Mouse (Mus musculus): ENCODE measurements around the gene Ccdc33. TPM values are rescaled to one million over a fixed set of nuclear protein-coding genes. Genes with fewer than 3 reads are reported as not detected.

The Ccdc33 gene
- total and polyA plus RNA-seq, 3 experiments = 0.05 TPM; not detected in 2

DNA sequence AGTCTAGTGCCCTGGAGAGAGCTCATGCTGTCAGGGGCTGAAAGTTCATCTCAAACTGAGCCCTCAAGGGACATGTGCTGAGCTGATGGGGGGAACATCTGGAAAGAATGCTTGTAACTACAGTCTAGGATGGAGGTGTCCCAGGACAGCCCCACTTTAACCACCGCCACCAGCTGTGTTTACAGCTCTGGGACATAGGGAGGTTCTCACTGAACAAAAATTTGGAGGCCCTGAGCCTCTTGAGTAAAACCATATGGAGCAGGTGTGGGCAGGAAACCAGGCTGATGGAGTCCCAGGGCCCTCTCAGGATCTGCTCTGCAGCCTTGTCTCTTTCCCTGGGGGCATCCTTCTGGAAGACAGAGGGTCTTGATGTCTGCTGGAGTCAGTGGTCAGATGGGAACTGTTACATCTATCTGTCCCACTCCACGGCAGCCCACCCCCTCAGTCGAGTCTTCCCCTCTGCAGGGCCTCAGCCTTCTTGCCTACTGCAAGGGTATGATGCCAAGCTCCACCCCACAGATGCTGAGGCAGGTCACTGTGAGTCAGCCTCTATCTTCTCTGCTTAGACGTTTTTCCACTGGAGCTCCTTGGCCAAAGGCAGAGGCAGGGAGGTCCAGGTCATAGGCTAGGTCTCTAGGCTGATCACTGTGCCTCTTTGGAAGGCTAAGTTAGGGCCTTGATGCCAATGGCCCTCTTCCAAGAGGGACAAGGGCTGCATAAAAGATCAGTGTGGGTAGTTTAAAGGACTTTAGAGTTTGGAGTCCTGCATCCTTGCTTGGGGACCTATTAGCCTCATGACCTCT, 26.8 kb downstream of the Ccdc33 start:
- no peak for DNase-seq (ENCODE audit: low spot score)
- H3K4me1 ChIP-seq (ENCODE audit: insufficient read depth, low read depth, low read length) = no peaks in the 10 kb centered on the region
- no peaks in the 10 kb centered on the region for H3K9me3 ChIP-seq (replicated peaks)
- H3K27me3 ChIP-seq (ENCODE audit: insufficient read depth, low read length) = peaks cover 3% of the 10 kb centered on the region; the same call in 1 of the 2 replicates
- H3K36me3 ChIP-seq (replicated peaks) = no peaks in the 10 kb centered on the region
- ATAC-seq (ENCODE audit: extremely low read depth, insufficient number of reproducible peaks, low FRiP score, poor library complexity, severe bottlenecking) = no peak
- H3K4me3 ChIP-seq (ENCODE audit: low read depth, low read length) = no peak overlapping the region
- no peak for TF ChIP-seq GATA2 (IDR thresholded peaks at IDR 0.05; ENCODE audit: borderline replicate concordance, low read depth, low read length)
- TF ChIP-seq GATA1 (IDR thresholded peaks at IDR 0.05; ENCODE audit: borderline replicate concordance, low read length) = no peak
- TF ChIP-seq CTCF (IDR thresholded peaks at IDR 0.05; ENCODE audit: low read depth, low read length) = no peak
- no peak for TF ChIP-seq TAL1 (conservative IDR thresholded peaks at IDR 0.05; ENCODE audit: low read depth, low read length)
- no peak for TF ChIP-seq POLR2AphosphoS5 (IDR thresholded peaks at IDR 0.05; ENCODE audit: insufficient replicate concordance, low read depth, low read length)

DNA sequence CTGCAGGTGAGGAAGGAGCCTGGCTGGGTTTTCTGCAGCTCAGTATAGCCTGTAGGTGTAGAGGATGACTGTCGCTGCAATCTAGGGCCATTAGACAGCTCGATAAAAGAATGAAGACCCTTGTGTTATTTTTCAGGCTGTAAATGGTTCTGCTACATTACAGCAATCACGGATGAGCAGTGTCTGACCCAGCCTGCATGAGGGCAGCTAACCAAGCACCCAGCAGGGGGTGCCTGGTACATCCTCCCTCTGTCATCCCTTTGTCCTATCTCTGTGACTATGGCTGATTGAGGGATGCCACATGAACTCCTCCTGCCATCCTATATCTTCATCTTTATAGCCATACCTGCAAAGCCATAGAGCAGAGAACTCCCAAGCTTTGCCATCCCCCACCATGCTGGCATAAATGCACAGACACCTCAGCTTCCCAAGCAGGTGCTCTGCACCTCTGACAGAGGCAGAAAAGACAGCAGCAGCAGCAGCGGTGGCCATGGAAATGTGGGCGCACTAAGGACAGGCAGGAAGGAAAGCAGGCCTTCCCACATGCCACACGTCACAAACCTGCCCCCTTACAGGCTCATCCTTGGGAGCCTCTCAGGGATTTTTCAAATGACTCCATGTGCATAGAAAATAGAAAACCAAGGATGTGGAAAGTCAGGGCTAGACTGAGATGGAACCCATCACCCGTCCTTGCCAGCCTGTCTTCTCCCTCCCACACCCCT, 31.2 kb downstream of the Ccdc33 start:
- Histone ChIP-seq H3K9me3 (replicated peaks) (no peaks in the 10 kb centered on the region), H3K36me3 (replicated peaks) (no peaks in the 10 kb centered on the region), H3K4me3 (ENCODE audit: low read depth, low read length) (no peak overlapping the region), H3K27me3 (ENCODE audit: insufficient read depth, low read length) (peaks cover 11% of the 10 kb centered on the region), H3K4me1 (ENCODE audit: insufficient read depth, low read depth, low read length) (no peaks in the 10 kb centered on the region)
- no peak for ATAC-seq (ENCODE audit: extremely low read depth, insufficient number of reproducible peaks, low FRiP score, poor library complexity, severe bottlenecking)
- no peak for TF ChIP-seq TAL1 (conservative IDR thresholded peaks at IDR 0.05; ENCODE audit: low read depth, low read length)
- no peak for TF ChIP-seq GATA1 (IDR thresholded peaks at IDR 0.05; ENCODE audit: borderline replicate concordance, low read length)
- no peak for TF ChIP-seq POLR2AphosphoS5 (IDR thresholded peaks at IDR 0.05; ENCODE audit: insufficient replicate concordance, low read depth, low read length)
- TF ChIP-seq CTCF (IDR thresholded peaks at IDR 0.05; ENCODE audit: low read depth, low read length) = no peak
- TF ChIP-seq GATA2 (IDR thresholded peaks at IDR 0.05; ENCODE audit: borderline replicate concordance, low read depth, low read length) = no peak
- DNase-seq (ENCODE audit: low spot score) = no peak

- DNase-seq (ENCODE audit: low spot score) (no peak), ATAC-seq (ENCODE audit: extremely low read depth, insufficient number of reproducible peaks, low FRiP score, poor library complexity, severe bottlenecking) (no peak)
- H3K9me3 ChIP-seq (replicated peaks) = no peaks in the 10 kb centered on the region
- H3K4me1 ChIP-seq (ENCODE audit: insufficient read depth, low read depth, low read length) = no peaks in the 10 kb centered on the region
- TF ChIP-seq GATA1 (IDR thresholded peaks at IDR 0.05; ENCODE audit: borderline replicate concordance, low read length) (no peak), CTCF (IDR thresholded peaks at IDR 0.05; ENCODE audit: low read depth, low read length) (no peak), TAL1 (conservative IDR thresholded peaks at IDR 0.05; ENCODE audit: low read depth, low read length) (no peak), POLR2AphosphoS5 (IDR thresholded peaks at IDR 0.05; ENCODE audit: insufficient replicate concordance, low read depth, low read length) (no peak), GATA2 (IDR thresholded peaks at IDR 0.05; ENCODE audit: borderline replicate concordance, low read depth, low read length) (no peak)
- H3K4me3 ChIP-seq (ENCODE audit: low read depth, low read length) = no peak overlapping the region
- H3K36me3 ChIP-seq (replicated peaks) = no peaks in the 10 kb centered on the region
- peaks cover 11% of the 10 kb centered on the region for H3K27me3 ChIP-seq (ENCODE audit: insufficient read depth, low read length)
Measured at GRCm38 (mm10) chr9:58086861-58087260, 31.8 kb downstream of the Ccdc33 start.

DNA sequence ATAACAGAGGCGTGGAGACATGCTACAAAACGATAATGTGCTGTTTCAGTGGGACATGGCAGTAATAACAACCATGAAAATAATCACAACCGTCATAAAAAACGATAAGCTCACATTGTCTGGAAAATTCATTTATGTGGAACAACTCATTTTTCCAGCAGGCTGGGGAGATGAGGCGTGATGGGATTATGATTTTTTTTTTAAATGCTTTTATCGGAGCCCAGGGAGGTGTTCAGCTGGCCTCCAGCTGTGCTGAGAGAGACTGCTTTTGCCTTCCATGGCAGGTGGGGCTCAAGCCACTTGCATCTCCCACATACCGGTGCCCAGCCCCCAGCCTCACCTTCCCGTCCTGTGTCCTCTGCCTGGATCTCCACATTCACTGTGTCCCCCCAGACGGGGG, 32.4 kb downstream of the Ccdc33 start:
- no peaks in the 10 kb centered on the region for H3K4me1 ChIP-seq (ENCODE audit: insufficient read depth, low read depth, low read length)
- H3K4me3 ChIP-seq (ENCODE audit: low read depth, low read length) = no peak overlapping the region
- no peaks in the 10 kb centered on the region for H3K36me3 ChIP-seq (replicated peaks)
- no peaks in the 10 kb centered on the region for H3K9me3 ChIP-seq (replicated peaks)
- TF ChIP-seq GATA2 (IDR thresholded peaks at IDR 0.05; ENCODE audit: borderline replicate concordance, low read depth, low read length) (no peak), TAL1 (conservative IDR thresholded peaks at IDR 0.05; ENCODE audit: low read depth, low read length) (no peak), POLR2AphosphoS5 (IDR thresholded peaks at IDR 0.05; ENCODE audit: insufficient replicate concordance, low read depth, low read length) (no peak), GATA1 (IDR thresholded peaks at IDR 0.05; ENCODE audit: borderline replicate concordance, low read length) (no peak), CTCF (IDR thresholded peaks at IDR 0.05; ENCODE audit: low read depth, low read length) (no peak)
- ATAC-seq (ENCODE audit: extremely low read depth, insufficient number of reproducible peaks, low FRiP score, poor library complexity, severe bottlenecking) (no peak), DNase-seq (ENCODE audit: low spot score) (no peak)
- H3K27me3 ChIP-seq (ENCODE audit: insufficient read depth, low read length) = peaks cover 11% of the 10 kb centered on the region

- Histone ChIP-seq H3K4me1 (ENCODE audit: insufficient read depth, low read depth, low read length) (no peaks in the 10 kb centered on the region), H3K27me3 (ENCODE audit: insufficient read depth, low read length) (peaks cover 11% of the 10 kb centered on the region), H3K9me3 (replicated peaks) (no peaks in the 10 kb centered on the region), H3K4me3 (ENCODE audit: low read depth, low read length) (no peak overlapping the region), H3K36me3 (replicated peaks) (no peaks in the 10 kb centered on the region)
- DNase-seq (ENCODE audit: low spot score) (no peak), ATAC-seq (ENCODE audit: extremely low read depth, insufficient number of reproducible peaks, low FRiP score, poor library complexity, severe bottlenecking) (no peak)
- TF ChIP-seq GATA1 (IDR thresholded peaks at IDR 0.05; ENCODE audit: borderline replicate concordance, low read length) (no peak), TAL1 (conservative IDR thresholded peaks at IDR 0.05; ENCODE audit: low read depth, low read length) (no peak), POLR2AphosphoS5 (IDR thresholded peaks at IDR 0.05; ENCODE audit: insufficient replicate concordance, low read depth, low read length) (no peak), CTCF (IDR thresholded peaks at IDR 0.05; ENCODE audit: low read depth, low read length) (no peak), GATA2 (IDR thresholded peaks at IDR 0.05; ENCODE audit: borderline replicate concordance, low read depth, low read length) (no peak)
Measured at GRCm38 (mm10) chr9:58085074-58085473, 33.5 kb downstream of the Ccdc33 start.

DNA sequence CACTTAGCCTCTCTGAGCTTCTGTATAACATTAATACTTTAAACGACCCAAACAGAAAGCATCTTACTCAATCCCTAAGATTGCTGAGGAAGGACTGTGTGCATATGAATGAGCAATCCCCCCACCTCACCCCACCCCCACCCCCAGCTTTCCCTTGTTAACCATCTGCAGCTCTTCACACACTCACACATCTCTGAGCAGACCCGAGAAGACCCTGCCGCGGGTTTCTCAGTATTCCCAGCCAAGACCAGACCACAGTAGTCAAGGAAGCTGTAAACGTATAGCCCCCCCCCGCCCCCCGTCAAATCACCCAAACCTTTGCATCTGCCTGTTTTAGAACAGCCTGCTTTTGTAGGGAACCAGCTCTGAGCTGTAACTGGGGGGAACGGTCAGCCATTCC, 34.0 kb downstream of the Ccdc33 start:
- Histone ChIP-seq H3K36me3 (replicated peaks) (no peaks in the 10 kb centered on the region), H3K4me1 (ENCODE audit: insufficient read depth, low read depth, low read length) (no peaks in the 10 kb centered on the region), H3K27me3 (ENCODE audit: insufficient read depth, low read length) (peaks cover 11% of the 10 kb centered on the region), H3K9me3 (replicated peaks) (no peaks in the 10 kb centered on the region), H3K4me3 (ENCODE audit: low read depth, low read length) (no peak overlapping the region)
- no peak for DNase-seq (ENCODE audit: low spot score)
- TF ChIP-seq TAL1 (conservative IDR thresholded peaks at IDR 0.05; ENCODE audit: low read depth, low read length) = no peak
- TF ChIP-seq GATA1 (IDR thresholded peaks at IDR 0.05; ENCODE audit: borderline replicate concordance, low read length) = no peak
- no peak for TF ChIP-seq POLR2AphosphoS5 (IDR thresholded peaks at IDR 0.05; ENCODE audit: insufficient replicate concordance, low read depth, low read length)
- no peak for TF ChIP-seq GATA2 (IDR thresholded peaks at IDR 0.05; ENCODE audit: borderline replicate concordance, low read depth, low read length)
- no peak for TF ChIP-seq CTCF (IDR thresholded peaks at IDR 0.05; ENCODE audit: low read depth, low read length)
- no peak for ATAC-seq (ENCODE audit: extremely low read depth, insufficient number of reproducible peaks, low FRiP score, poor library complexity, severe bottlenecking)

Measured in G1E (cell line).